Mouse (Mus musculus) common myeloid progenitor, adult 5-6 weeks (primary cell): Measurements from ENCODE around the gene Mc1r. TPM values are rescaled to one million over a fixed set of nuclear protein-coding genes. Genes with fewer than 3 reads are reported as not detected.

ENCODE experiments used
- total RNA-seq: library from RNA; stranded (forward); fragments of 200-1000, 187-1606 nt; gene quantifications from 2 replicates; pipeline ENCODE4 v1.2.3, GENCODE M21; 2017

The Mc1r gene
- total RNA-seq, 1 experiment from 2014 or later: not detected

Other genes with a start within 250 kb of the Mc1r start
- not detected in 2 replicates for gene Sult5a1, start 248.8 kb upstream of the Mc1r start, total RNA-seq
- not detected in 2 replicates for gene Dpep1, start 220.9 kb upstream of the Mc1r start, total RNA-seq
- gene Chmp1a, start 194.3 kb upstream of the Mc1r start, total RNA-seq: 23.5 and 26.8 TPM in 2 replicates
- gene Spata33, start 194.3 kb upstream of the Mc1r start, total RNA-seq: 0.59 and 3.6 TPM in 2 replicates
- gene Cdk10, start 182.3 kb upstream of the Mc1r start, total RNA-seq: 15.7 and 21.1 TPM in 2 replicates
- 1.8 and 3.8 TPM in 2 replicates for gene Spata2l, start 170.9 kb upstream of the Mc1r start, total RNA-seq
- gene Zfp276, start 152.9 kb upstream of the Mc1r start, total RNA-seq: 8.2 and 9.1 TPM in 2 replicates
- gene Vps9d1, start 152.8 kb upstream of the Mc1r start, total RNA-seq: 6.3 and 14.2 TPM in 2 replicates
- 23.1 and 43.3 TPM in 2 replicates for gene Fanca, start 88.5 kb upstream of the Mc1r start, total RNA-seq
- 2.9 TPM in 2 replicates for gene Spire2, start 74.4 kb upstream of the Mc1r start, total RNA-seq
- gene Tcf25, start 33.4 kb upstream of the Mc1r start, total RNA-seq: 105 and 176 TPM in 2 replicates
- gene Tubb3, start 4.3 kb downstream of the Mc1r start, total RNA-seq: 0.87 TPM in 1 of 2 replicates, not detected in the other
- 41.3 and 43.9 TPM in 2 replicates for gene Def8, start 16.4 kb downstream of the Mc1r start, total RNA-seq
- gene Afg3l1, start 70.8 kb downstream of the Mc1r start, total RNA-seq: 20.2 and 22.6 TPM in 2 replicates
- not detected in 2 replicates for gene Dbndd1, start 108.4 kb downstream of the Mc1r start, total RNA-seq
- 10.3 and 16.7 TPM in 2 replicates for gene Gas8, start 111.7 kb downstream of the Mc1r start, total RNA-seq
- gene Rhou, start 246.8 kb downstream of the Mc1r start, total RNA-seq: 0.55 and 0.78 TPM in 2 replicates